Mouse (Mus musculus): ENCODE measurements around the gene Gm20388. TPM values are rescaled to one million over a fixed set of nuclear protein-coding genes. Genes with fewer than 3 reads are reported as not detected.

Gm20388 gene
- polyA plus RNA-seq, 1 experiment from 2014 or later, result not detected

DNA sequence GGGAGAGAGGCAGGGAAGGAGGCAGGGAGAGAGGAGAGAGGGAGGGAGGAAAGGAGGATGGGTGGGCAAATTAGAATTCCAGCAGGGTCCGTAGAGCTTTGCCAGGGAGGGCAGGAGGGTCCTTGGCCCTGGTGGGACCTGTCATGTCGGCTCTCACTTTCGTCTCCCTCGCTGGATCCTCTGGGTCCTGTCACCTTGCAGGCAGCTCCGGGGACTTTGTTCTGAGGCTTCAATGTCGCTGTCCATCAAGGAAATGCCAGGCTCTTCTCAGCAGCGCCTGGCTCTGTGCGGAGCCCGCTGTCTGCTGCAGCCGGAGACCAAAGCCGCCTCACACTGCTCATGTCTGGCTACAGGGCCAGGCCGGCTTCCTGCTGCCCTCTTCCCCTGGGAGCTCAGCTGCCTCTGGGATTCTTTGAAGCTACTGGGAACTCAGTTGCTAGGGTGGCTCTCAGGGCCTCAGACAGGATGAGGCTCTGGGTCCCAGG lies 896.2 kb downstream of the Gm20388 start:
- no peak overlapping the region for H3K4me2 ChIP-seq (replicated peaks)
- H3K27ac ChIP-seq, result no peak overlapping the region
- no peak overlapping the region for H3K4me3 ChIP-seq
- no peaks in the 10 kb centered on the region for H3K9me3 ChIP-seq
- no peak overlapping the region for H3K9ac ChIP-seq
- WGBS, result 56% methylated on average over 12 of the region's 12 CpGs
- no peaks in the 10 kb centered on the region for H3K4me1 ChIP-seq
- peaks cover 7% of the 10 kb centered on the region; the same call in 1 of the 2 replicates for H3K27me3 ChIP-seq
- no peaks in the 10 kb centered on the region for H3K36me3 ChIP-seq
- ATAC-seq (ENCODE audit: insufficient number of reproducible peaks, insufficient read depth, low FRiP score, low TSS enrichment), result no peak

DNA sequence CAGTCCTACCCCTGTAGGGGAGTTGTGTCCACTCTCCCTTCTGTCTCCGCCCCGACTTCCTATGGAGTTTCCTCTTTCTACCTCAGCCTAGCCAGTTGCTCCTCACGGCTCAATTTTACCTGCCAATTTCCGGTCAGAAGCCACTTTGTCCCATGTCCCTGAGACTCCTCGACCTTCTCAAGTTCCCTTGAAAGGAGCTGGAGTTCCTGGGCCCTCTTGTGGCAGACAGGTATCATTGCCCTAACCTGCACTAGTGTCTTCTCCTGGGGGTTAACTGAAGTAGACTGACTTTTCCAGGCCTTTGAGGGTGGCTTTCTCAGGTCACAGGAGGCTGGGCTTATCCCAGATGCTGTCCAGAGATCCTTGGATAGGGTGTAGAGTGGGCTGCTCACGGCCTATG lies 897.1 kb downstream of the Gm20388 start:
- WGBS, result 44% methylated on average over 6 of the region's 6 CpGs
- no peaks in the 10 kb centered on the region for H3K9me3 ChIP-seq

DNA sequence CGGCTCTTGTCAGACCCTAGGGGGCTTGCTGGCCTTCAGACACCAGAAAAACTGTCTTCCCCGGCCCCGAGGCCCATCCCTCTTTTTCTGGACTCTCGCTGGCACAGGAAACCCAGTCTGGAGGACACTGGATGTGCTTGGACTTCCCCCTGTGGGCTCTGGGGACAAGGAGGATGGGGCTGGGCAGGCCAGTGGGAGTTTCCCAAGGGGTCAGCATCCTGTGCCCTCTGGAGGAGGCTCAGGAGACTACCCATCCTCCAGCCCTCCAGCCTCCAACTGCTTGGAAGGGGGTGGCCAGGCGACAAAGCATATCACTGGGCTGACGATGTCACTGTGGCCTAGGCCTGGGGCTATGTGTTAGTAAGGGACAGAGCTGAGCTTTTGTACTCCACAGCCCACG lies 898.4 kb downstream of the Gm20388 start:
- WGBS, result 48% methylated on average over 7 of the region's 7 CpGs
- no peaks in the 10 kb centered on the region for H3K9me3 ChIP-seq
- no peaks in the 10 kb centered on the region for H3K4me1 ChIP-seq
- H3K9ac ChIP-seq, result no peak overlapping the region
- H3K36me3 ChIP-seq, result no peaks in the 10 kb centered on the region
- ATAC-seq (ENCODE audit: insufficient number of reproducible peaks, insufficient read depth, low FRiP score, low TSS enrichment), result no peak
- no peak overlapping the region for H3K4me2 ChIP-seq (replicated peaks)
- H3K27ac ChIP-seq, result no peak overlapping the region
- H3K27me3 ChIP-seq, result peaks cover 4% of the 10 kb centered on the region; the same call in 1 of the 2 replicates
- H3K4me3 ChIP-seq, result no peak overlapping the region

More for the DNA sequence above, 897.1 kb downstream of the Gm20388 start:
- Histone ChIP-seq H3K4me2 (replicated peaks) (no peak overlapping the region), H3K4me1 (no peaks in the 10 kb centered on the region), H3K27me3 (peaks cover 4% of the 10 kb centered on the region; the same call in 1 of the 2 replicates), H3K36me3 (no peaks in the 10 kb centered on the region), H3K9ac (no peak overlapping the region), H3K4me3 (no peak overlapping the region), H3K27ac (no peak overlapping the region)
- ATAC-seq (ENCODE audit: insufficient number of reproducible peaks, insufficient read depth, low FRiP score, low TSS enrichment), result no peak

DNA sequence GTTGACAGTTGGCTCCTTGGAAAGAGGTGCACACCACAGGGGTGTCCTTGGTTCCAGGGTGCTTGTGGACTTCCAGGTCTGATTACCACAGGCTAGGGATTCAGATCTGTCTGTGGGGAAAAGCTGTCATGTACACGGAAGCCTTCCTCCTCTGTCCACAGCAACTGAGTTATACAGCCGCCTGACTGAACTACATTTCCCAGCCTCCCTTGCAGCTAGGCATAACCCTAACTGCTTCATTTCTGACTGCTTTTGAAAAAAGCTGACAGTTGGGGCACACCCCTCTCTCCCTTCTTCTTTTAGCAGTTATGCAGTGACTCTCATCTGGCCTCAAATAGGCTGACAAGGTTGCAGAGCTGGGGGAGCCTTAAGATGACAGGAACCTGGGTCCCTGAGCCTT lies 901.3 kb downstream of the Gm20388 start:
- Histone ChIP-seq H3K4me3 (no peak overlapping the region), H3K4me2 (replicated peaks) (no peak overlapping the region), H3K36me3 (no peaks in the 10 kb centered on the region), H3K9me3 (no peaks in the 10 kb centered on the region), H3K9ac (no peak overlapping the region), H3K27ac (no peak overlapping the region), H3K4me1 (no peaks in the 10 kb centered on the region), H3K27me3 (no peaks in the 10 kb centered on the region)
- 82% methylated on average over 2 of the region's 2 CpGs for WGBS
- ATAC-seq (ENCODE audit: insufficient number of reproducible peaks, insufficient read depth, low FRiP score, low TSS enrichment), result no peak

DNA sequence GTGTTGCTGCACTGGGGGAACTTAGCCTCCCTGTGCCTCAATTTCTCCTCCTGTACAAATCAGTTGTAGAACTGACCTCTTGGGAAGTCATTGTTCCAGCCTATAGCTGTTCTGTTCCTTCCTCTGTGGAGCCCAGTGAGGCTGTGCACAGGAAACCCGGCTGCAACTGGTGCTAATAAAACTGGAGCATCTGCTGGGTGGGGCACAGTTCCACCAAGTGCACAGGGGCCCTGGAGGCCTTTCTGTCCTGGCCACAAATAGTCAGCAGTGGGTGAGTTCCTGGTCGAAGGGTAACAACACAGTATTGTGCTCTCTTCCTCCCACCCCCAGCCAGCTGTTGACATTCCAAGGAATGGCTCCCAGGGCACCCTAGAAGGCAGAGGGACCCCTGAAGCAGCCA lies 902.4 kb downstream of the Gm20388 start:
- 57% methylated on average over 2 of the region's 2 CpGs for WGBS

DNA sequence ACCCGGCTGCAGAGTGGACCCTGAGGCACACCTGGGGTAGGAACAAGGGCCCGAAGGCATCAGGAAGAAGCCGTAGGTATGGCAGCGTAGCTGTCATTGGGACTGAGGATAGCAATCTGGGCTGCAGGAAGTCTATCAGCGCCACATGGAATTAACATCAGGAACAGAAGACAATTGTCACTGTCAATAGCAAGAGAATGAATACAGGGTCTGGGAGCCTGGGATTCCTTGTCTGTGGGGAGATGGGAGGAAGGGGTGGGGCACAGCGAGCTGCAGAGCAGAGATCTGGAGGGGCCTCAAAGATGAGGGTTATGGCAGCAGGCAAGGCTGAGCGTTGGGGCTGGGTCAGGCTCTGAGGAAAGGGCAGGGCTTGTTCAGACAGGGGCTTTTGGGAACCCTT lies 903.2 kb downstream of the Gm20388 start:
- WGBS, result 73% methylated on average over 7 of the region's 7 CpGs
- Histone ChIP-seq H3K27me3 (no peaks in the 10 kb centered on the region), H3K4me1 (no peaks in the 10 kb centered on the region), H3K36me3 (no peaks in the 10 kb centered on the region), H3K9ac (no peak overlapping the region), H3K27ac (no peak overlapping the region), H3K9me3 (no peaks in the 10 kb centered on the region), H3K4me2 (replicated peaks) (no peak overlapping the region), H3K4me3 (no peak overlapping the region)
- ATAC-seq (ENCODE audit: insufficient number of reproducible peaks, insufficient read depth, low FRiP score, low TSS enrichment), result no peak

More for the DNA sequence above, 902.4 kb downstream of the Gm20388 start:
- H3K36me3 ChIP-seq, result no peaks in the 10 kb centered on the region
- H3K9ac ChIP-seq, result no peak overlapping the region
- no peak overlapping the region for H3K4me2 ChIP-seq (replicated peaks)
- no peak overlapping the region for H3K27ac ChIP-seq
- no peak overlapping the region for H3K4me3 ChIP-seq
- no peaks in the 10 kb centered on the region for H3K9me3 ChIP-seq
- H3K4me1 ChIP-seq, result no peaks in the 10 kb centered on the region
- H3K27me3 ChIP-seq, result no peaks in the 10 kb centered on the region
- no peak for ATAC-seq (ENCODE audit: insufficient number of reproducible peaks, insufficient read depth, low FRiP score, low TSS enrichment)

DNA sequence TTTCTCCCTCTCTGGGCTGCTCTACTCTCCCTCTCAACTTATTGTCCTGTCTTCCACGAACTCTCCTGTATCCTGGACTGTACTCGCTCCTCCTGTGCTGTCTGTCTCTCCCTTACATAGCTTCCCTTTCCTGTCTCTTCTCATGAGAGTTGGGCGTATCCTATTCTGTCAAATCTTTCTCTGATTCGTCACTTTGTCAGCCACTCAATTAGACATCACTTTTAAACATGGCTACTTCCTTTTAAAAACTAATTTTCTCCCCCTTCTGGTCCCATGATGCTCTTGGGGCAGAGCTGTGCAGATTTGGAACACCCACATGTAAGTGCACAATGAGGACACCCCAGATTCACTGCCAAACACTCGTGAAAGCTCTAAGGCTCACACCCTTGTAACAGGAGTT lies 905.7 kb downstream of the Gm20388 start:
- Histone ChIP-seq H3K9me3 (0 out of 2 replicates have a peak, but pooled peaks cover 4% of the 10 kb centered on the region), H3K4me3 (no peak overlapping the region), H3K4me1 (no peaks in the 10 kb centered on the region), H3K36me3 (no peaks in the 10 kb centered on the region), H3K9ac (no peak overlapping the region), H3K4me2 (replicated peaks) (no peak overlapping the region), H3K27ac (no peak overlapping the region), H3K27me3 (no peaks in the 10 kb centered on the region)
- WGBS, result 79% methylated on average over 5 of the region's 5 CpGs
- no peak for ATAC-seq (ENCODE audit: insufficient number of reproducible peaks, insufficient read depth, low FRiP score, low TSS enrichment)

DNA sequence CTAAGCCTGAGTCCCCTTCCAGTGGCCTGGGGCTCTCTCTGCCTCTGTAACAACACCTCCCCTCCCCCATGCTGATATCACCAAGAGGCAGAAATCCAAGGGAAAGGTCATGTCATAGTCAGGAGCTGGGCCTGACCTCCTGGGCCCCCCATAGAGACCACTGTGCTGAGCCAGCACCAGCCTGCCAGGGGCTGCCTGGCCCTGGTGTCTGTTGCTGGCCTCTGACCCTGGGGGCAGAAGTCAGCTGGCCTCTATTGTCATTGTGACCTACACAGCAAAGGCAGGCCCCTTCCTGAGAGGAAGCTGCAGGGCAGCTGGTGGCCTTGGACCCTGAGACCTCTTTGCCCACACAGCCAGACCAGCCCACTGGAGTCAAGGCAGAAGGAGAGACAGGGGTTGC lies 909.3 kb downstream of the Gm20388 start:
- Histone ChIP-seq H3K36me3 (no peaks in the 10 kb centered on the region), H3K27ac (no peak overlapping the region), H3K4me1 (no peaks in the 10 kb centered on the region), H3K27me3 (0 out of 2 replicates have a peak, but pooled peaks cover 4% of the 10 kb centered on the region), H3K4me3 (no peak overlapping the region), H3K9me3 (0 out of 2 replicates have a peak, but pooled peaks cover 4% of the 10 kb centered on the region), H3K4me2 (replicated peaks) (no peak overlapping the region), H3K9ac (no peak overlapping the region)
- ATAC-seq (ENCODE audit: insufficient number of reproducible peaks, insufficient read depth, low FRiP score, low TSS enrichment), result no peak

DNA sequence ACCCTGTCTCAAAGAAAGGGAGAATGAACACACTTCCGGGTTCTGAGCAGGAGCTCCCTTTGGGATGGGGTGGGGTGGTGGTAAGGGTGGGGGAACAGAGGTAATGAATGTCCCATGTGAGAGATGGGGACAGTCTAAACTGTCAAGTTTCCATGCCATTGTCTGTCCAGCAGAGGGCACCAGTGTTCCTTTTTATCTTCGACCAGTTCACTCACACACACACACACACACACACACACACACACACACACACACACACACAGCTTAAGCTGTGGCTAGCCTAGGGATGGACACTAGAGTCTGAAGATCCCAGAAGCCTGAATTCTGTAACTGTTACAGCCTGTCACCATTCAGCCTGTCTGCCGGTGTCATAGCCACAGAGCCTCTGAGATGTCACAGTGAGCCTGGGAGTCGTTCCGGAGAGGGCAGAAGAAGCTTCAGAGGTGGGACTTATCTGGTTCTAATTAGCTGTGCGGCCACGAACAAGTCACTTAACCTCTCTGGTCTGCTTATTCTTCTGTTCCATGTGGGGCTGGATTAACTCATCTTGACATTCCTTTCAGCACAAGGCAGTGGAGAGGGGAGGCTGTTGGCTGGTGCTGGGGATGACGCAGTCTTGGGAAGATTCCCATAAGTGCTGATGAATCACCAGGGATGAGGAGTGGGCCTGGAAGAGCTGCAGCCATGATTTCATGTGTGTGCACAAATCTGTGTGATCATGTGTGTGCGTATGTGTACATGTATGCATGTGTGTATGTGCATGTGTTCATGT lies 910.9 kb downstream of the Gm20388 start:
- peaks cover 10% of the 10 kb centered on the region; the same call in 1 of the 2 replicates for H3K27me3 ChIP-seq
- no peaks in the 10 kb centered on the region for H3K36me3 ChIP-seq
- no peak overlapping the region for H3K4me2 ChIP-seq (replicated peaks)
- 0 out of 2 replicates have a peak, but pooled peaks cover 4% of the 10 kb centered on the region for H3K9me3 ChIP-seq
- no peak overlapping the region for H3K9ac ChIP-seq
- no peaks in the 10 kb centered on the region for H3K4me1 ChIP-seq
- no peak overlapping the region for H3K4me3 ChIP-seq
- no peak overlapping the region for H3K27ac ChIP-seq
- WGBS, result 26% methylated on average over 9 of the region's 9 CpGs
- no peak for ATAC-seq (ENCODE audit: insufficient number of reproducible peaks, insufficient read depth, low FRiP score, low TSS enrichment)

DNA sequence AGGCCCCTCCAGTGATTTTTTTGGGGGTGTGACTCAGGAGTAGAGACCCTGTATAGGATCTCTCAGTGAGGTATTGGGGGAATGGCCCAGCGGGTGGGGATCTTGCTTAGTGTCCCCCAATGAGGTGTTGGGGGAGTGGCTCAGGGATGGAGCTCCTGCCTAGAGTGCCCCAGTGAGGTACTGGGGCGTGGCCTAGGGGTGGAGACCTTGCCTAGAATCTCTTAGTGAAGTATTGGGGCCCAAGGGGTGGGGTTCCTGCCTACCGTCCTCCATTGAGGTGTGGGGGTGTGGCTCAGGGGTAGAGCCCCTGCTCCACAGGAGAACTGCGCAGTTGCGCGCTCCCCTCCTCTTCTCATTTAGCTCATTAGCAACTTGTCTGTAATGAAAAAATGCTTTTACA lies 912.7 kb downstream of the Gm20388 start:
- H3K27me3 ChIP-seq, result peaks cover 23% of the 10 kb centered on the region; the same call in 1 of the 2 replicates
- no peak overlapping the region for H3K27ac ChIP-seq
- 45% methylated on average over 6 of the region's 6 CpGs for WGBS
- 0 out of 2 replicates have a peak, but pooled peaks cover 4% of the 10 kb centered on the region for H3K9me3 ChIP-seq
- ATAC-seq (ENCODE audit: insufficient number of reproducible peaks, insufficient read depth, low FRiP score, low TSS enrichment), result 0 out of 2 replicates have a peak, but pooled peaks have one; percentile 49
- H3K36me3 ChIP-seq, result no peaks in the 10 kb centered on the region
- H3K4me3 ChIP-seq, result no peak overlapping the region
- H3K9ac ChIP-seq, result no peak overlapping the region
- peaks cover 5% of the 10 kb centered on the region; the same call in 1 of the 2 replicates for H3K4me1 ChIP-seq
- no peak overlapping the region for H3K4me2 ChIP-seq (replicated peaks)

DNA sequence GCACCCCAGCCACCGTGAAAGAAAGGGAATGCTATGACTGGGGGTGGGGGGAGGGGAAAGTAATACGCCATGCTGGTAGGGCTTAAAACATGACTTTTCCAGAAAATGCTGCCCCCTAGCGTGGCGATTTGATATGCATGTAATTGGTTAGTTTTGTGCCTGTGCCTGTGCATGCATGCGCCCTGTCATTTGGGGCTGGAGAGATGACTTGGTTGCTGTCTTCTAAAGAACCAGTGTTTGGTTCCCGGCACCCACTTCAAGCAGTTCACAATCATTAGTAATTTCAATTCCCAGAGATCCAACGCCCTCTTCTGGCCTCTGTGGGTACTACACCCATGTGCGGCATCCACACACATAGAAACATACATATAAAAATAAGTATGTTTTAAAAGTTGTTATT lies 913.2 kb downstream of the Gm20388 start:
- no peak overlapping the region for H3K27ac ChIP-seq
- H3K9ac ChIP-seq, result no peak overlapping the region
- peaks cover 5% of the 10 kb centered on the region; the same call in 1 of the 2 replicates for H3K4me1 ChIP-seq
- no peak for ATAC-seq (ENCODE audit: insufficient number of reproducible peaks, insufficient read depth, low FRiP score, low TSS enrichment)
- no peak overlapping the region for H3K4me3 ChIP-seq
- H3K36me3 ChIP-seq, result no peaks in the 10 kb centered on the region
- H3K27me3 ChIP-seq, result peaks cover 24% of the 10 kb centered on the region; the same call in 1 of the 2 replicates
- WGBS, result 61% methylated on average over 8 of the region's 8 CpGs
- 0 out of 2 replicates have a peak, but pooled peaks cover 4% of the 10 kb centered on the region for H3K9me3 ChIP-seq
- H3K4me2 ChIP-seq (replicated peaks), result no peak overlapping the region

DNA sequence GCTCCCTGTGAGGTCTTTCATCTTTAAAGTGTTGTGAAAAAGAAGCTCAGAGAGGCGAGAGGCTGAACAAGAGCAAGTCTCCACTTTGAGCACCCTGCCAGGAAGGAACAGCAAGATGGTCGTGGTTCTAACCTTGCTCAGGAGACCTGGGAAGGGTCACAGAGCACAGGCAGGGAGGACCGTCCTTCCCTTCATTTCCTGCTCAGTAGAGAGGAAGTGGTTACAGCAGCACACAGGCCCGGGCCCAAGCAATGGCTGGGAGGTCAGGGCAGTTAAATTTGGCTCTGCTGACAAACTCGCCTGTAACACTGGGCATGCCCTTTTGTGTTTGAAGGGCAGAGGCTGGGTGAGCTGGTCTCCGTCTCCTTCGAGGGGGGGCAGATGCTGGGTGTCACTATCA lies 914.0 kb downstream of the Gm20388 start:
- WGBS, result 52% methylated on average over 7 of the region's 7 CpGs
- H3K4me1 ChIP-seq, result peaks cover 5% of the 10 kb centered on the region; the same call in 1 of the 2 replicates
- H3K9ac ChIP-seq, result no peak overlapping the region
- H3K4me2 ChIP-seq (replicated peaks), result no peak overlapping the region
- H3K27me3 ChIP-seq, result peaks cover 27% of the 10 kb centered on the region; the same call in 1 of the 2 replicates
- H3K4me3 ChIP-seq, result no peak overlapping the region
- H3K9me3 ChIP-seq, result no peaks in the 10 kb centered on the region
- no peak for ATAC-seq (ENCODE audit: insufficient number of reproducible peaks, insufficient read depth, low FRiP score, low TSS enrichment)
- no peaks in the 10 kb centered on the region for H3K36me3 ChIP-seq
- H3K27ac ChIP-seq, result no peak overlapping the region
